Mouse (Mus musculus) frontal cortex, adult 2 months (tissue): ENCODE data around the gene Gm20823. TPM values are rescaled to one million over a fixed set of nuclear protein-coding genes. Genes with fewer than 3 reads are reported as not detected.
"Not testable (repeated sequence)": the region's sequence is repeated elsewhere in the genome, so short reads cannot be mapped to it uniquely, and the experiment has no call there.

Source experiments
- DNase-seq, 2 experiments: peaks; one replicate each; pipeline ENCODE4 v3.0.0; 2022; ENCODE audit warnings: low spot score in 1 of 2; ENCODE audit errors: extremely low spot score in 1 of 2
- polyA plus RNA-seq: library from polyadenylated mRNA; depleted of rRNA; stranded (reverse); fragments of >200 nt; gene quantifications from 2 replicates; pipeline ENCODE4 v1.2.3, GENCODE M21; 2012; rRNA removed

Gene Gm20823
- not detected in 2 replicates for polyA plus RNA-seq

GRCm38 (mm10) chrY:62464745-62465144, at the start of gene Gm20823:
Gm20823 (minus strand) TSS chrY:62464845.
- DNase-seq: not testable (repeated sequence)
